Mouse (Mus musculus) liver, embryonic 13.5 days (tissue): ENCODE results near the gene Atxn3. TPM values are rescaled to one million over a fixed set of nuclear protein-coding genes. Genes with fewer than 3 reads are reported as not detected.
"Not testable (repeated sequence)": the region's sequence is repeated elsewhere in the genome, so short reads cannot be mapped to it uniquely, and the experiment has no call there.

Experiments used
- ATAC-seq: fragments of 200-750 bp; cut with Nextera tagmentation; 2 replicates; pipeline ENCODE4 v1.8.0; 2017; ENCODE audit warnings: low read depth, mild to moderate bottlenecking, moderate number of reproducible peaks, moderate library complexity
- DNase-seq: peaks from one replicate; pipeline ENCODE4 v3.0.0; 2022
- H3K27ac ChIP-seq: fragments of 300-500 bp; sonication (generic); 2 replicates; pipeline ENCODE4 v1.5.1; 2015; ENCODE audit warnings: moderate library complexity, mild to moderate bottlenecking, inconsistent platforms
- H3K27me3 ChIP-seq: fragments of 300-500 bp; sonication (generic); 2 replicates; pipeline ENCODE4 v1.6.1; 2015; ENCODE audit warnings: mild to moderate bottlenecking, inconsistent platforms
- H3K36me3 ChIP-seq: fragments of 300-500 bp; sonication (generic); 2 replicates; pipeline ENCODE4 v1.6.1; 2015; ENCODE audit warnings: mild to moderate bottlenecking, inconsistent platforms
- H3K4me1 ChIP-seq: fragments of 300-500 bp; sonication (generic); replicated peaks from 2 replicates; pipeline ENCODE4 v1.6.1; 2015; ENCODE audit warnings: inconsistent platforms
- H3K4me2 ChIP-seq: fragments of 300-500 bp; sonication (generic); 2 replicates; pipeline ENCODE4 v1.6.1; 2015; ENCODE audit warnings: inconsistent platforms, mild to moderate bottlenecking, moderate library complexity
- H3K4me3 ChIP-seq: fragments of 300-500 bp; sonication (generic); replicated peaks from 2 replicates; pipeline ENCODE4 v1.5.1; 2015; ENCODE audit warnings: mild to moderate bottlenecking, inconsistent platforms
- H3K9ac ChIP-seq: fragments of 300-500 bp; sonication (generic); 2 replicates; pipeline ENCODE4 v1.6.1; 2015; ENCODE audit warnings: mild to moderate bottlenecking, inconsistent platforms
- H3K9me3 ChIP-seq: fragments of 300-500 bp; sonication (generic); replicated peaks from 2 replicates; pipeline ENCODE4 v1.6.1; 2016; ENCODE audit warnings: inconsistent platforms
- WGBS: fragments of 180-500 bp; shearing (Covaris S2); methylation state at CpG from one replicate; pipeline ENCODE4 v1.1.7; 2015; ENCODE audit not compliant: insufficient replicate concordance; 5-methylcytosine and 5-hydroxymethylcytosine counted together
- polyA plus RNA-seq: library from polyadenylated mRNA; unstranded; fragments of >200 nt; fragmentation: Nextera tagmentation; extraction: Ambion mirVana; gene quantifications from 2 replicates; pipeline ENCODE4 v1.2.1, GENCODE M21; 2015

Gene Atxn3
- polyA plus RNA-seq, 1 experiment from 2014 or later, result 10.5 TPM

GRCm38 (mm10) chr12:101957079-101957941, 736 bp downstream of the Atxn3 start:
- Histone ChIP-seq H3K9ac (peak overlapping the region; percentile 91), H3K27ac (peak overlapping the region; percentile 82), H3K36me3 (no peaks in the 10 kb centered on the region), H3K27me3 (no peaks in the 10 kb centered on the region), H3K4me3 (peak overlapping the region; percentile 94), H3K9me3 (no peaks in the 10 kb centered on the region), H3K4me2 (peak overlapping the region; percentile 82), H3K4me1 (peaks cover 25% of the 10 kb centered on the region)
- ATAC-seq, result no peak
- DNase-seq, result no peak
- 4% methylated on average over 26 of the region's 26 CpGs for WGBS

- H3K27me3 ChIP-seq, result not testable (repeated sequence)
Measured at GRCm38 (mm10) chr12:101955821-101956220, 2.2 kb downstream of the Atxn3 start.

GRCm38 (mm10) chr12:101948801-101949200, 9.2 kb downstream of the Atxn3 start:
- WGBS, result 62% methylated on average over 4 of the region's 4 CpGs
- Histone ChIP-seq H3K9me3 (no peaks in the 10 kb centered on the region), H3K27me3 (no peaks in the 10 kb centered on the region), H3K4me3 (no peak overlapping the region), H3K27ac (no peak overlapping the region), H3K4me2 (no peak overlapping the region), H3K36me3 (peaks cover 33% of the 10 kb centered on the region), H3K9ac (no peak overlapping the region), H3K4me1 (0 out of 2 replicates have a peak, but pooled peaks cover 4% of the 10 kb centered on the region)
- DNase-seq (no peak), ATAC-seq (no peak)

More at GRCm38 (mm10) chr12:101955821-101956220, 2.2 kb downstream of the Atxn3 start:
- not testable (repeated sequence) for H3K9me3 ChIP-seq, H3K9ac ChIP-seq, ATAC-seq, H3K36me3 ChIP-seq, H3K27ac ChIP-seq, H3K4me3 ChIP-seq, DNase-seq, H3K4me2 ChIP-seq
- peaks cover 25% of the 10 kb centered on the region for H3K4me1 ChIP-seq
- WGBS, result 91% methylated on average over 8 of the region's 8 CpGs

GRCm38 (mm10) chr12:101947986-101948385, 10.1 kb downstream of the Atxn3 start:
- ATAC-seq, result no peak
- Histone ChIP-seq H3K27ac (no peak overlapping the region), H3K36me3 (peaks cover 37% of the 10 kb centered on the region), H3K27me3 (no peaks in the 10 kb centered on the region), H3K4me3 (no peak overlapping the region), H3K9me3 (no peaks in the 10 kb centered on the region), H3K9ac (no peak overlapping the region), H3K4me2 (no peak overlapping the region), H3K4me1 (0 out of 2 replicates have a peak, but pooled peaks cover 4% of the 10 kb centered on the region)
- DNase-seq, result no peak
- whole genome bisulfite sequencing, result 72% methylated on average over 8 of the region's 8 CpGs

- WGBS, result 78% methylated on average over 7 of the region's 7 CpGs
- ATAC-seq (no peak), DNase-seq (no peak)
- no peaks in the 10 kb centered on the region for H3K9me3 ChIP-seq
- H3K27ac ChIP-seq, result no peak overlapping the region
- no peaks in the 10 kb centered on the region for H3K27me3 ChIP-seq
- peaks cover 64% of the 10 kb centered on the region for H3K36me3 ChIP-seq
- no peaks in the 10 kb centered on the region for H3K4me1 ChIP-seq
- H3K4me2 ChIP-seq, result no peak overlapping the region
- H3K9ac ChIP-seq, result no peak overlapping the region
- no peak overlapping the region for H3K4me3 ChIP-seq
Measured at GRCm38 (mm10) chr12:101937572-101937971, 20.5 kb downstream of the Atxn3 start.

GRCm38 (mm10) chr12:101935223-101935622, 22.8 kb downstream of the Atxn3 start:
- no peaks in the 10 kb centered on the region for H3K9me3 ChIP-seq
- H3K36me3 ChIP-seq, result peaks cover 63% of the 10 kb centered on the region
- no peaks in the 10 kb centered on the region for H3K27me3 ChIP-seq
- no peak overlapping the region for H3K27ac ChIP-seq
- H3K4me3 ChIP-seq, result no peak overlapping the region
- no peak overlapping the region for H3K9ac ChIP-seq
- H3K4me2 ChIP-seq, result no peak overlapping the region
- no peaks in the 10 kb centered on the region for H3K4me1 ChIP-seq
- DNase-seq (no peak), ATAC-seq (no peak)
- WGBS, result 83% methylated on average over 3 of the region's 3 CpGs

- no peak overlapping the region for H3K9ac ChIP-seq
- no peak overlapping the region for H3K4me2 ChIP-seq
- H3K27me3 ChIP-seq, result no peaks in the 10 kb centered on the region
- ATAC-seq (no peak), DNase-seq (no peak)
- peaks cover 61% of the 10 kb centered on the region for H3K36me3 ChIP-seq
- H3K4me1 ChIP-seq, result no peaks in the 10 kb centered on the region
- H3K4me3 ChIP-seq, result no peak overlapping the region
- 63% methylated on average over 1 of the region's 1 CpGs for WGBS
- no peaks in the 10 kb centered on the region for H3K9me3 ChIP-seq
- H3K27ac ChIP-seq, result no peak overlapping the region
Measured at GRCm38 (mm10) chr12:101928423-101928822, 29.6 kb downstream of the Atxn3 start.

GRCm38 (mm10) chr12:101922313-101922712, 35.7 kb downstream of the Atxn3 start:
- no peaks in the 10 kb centered on the region for H3K9me3 ChIP-seq
- ATAC-seq, result no peak
- WGBS, result 86% methylated on average over 6 of the region's 6 CpGs

GRCm38 (mm10) chr12:101919847-101920246, 38.2 kb downstream of the Atxn3 start:
- H3K27ac ChIP-seq, result no peak overlapping the region
- H3K4me3 ChIP-seq, result no peak overlapping the region
- WGBS, result 65% methylated on average over 3 of the region's 3 CpGs
- H3K9ac ChIP-seq, result no peak overlapping the region
- H3K9me3 ChIP-seq, result no peaks in the 10 kb centered on the region
- no peak overlapping the region for H3K4me2 ChIP-seq
- H3K36me3 ChIP-seq, result peaks cover 13% of the 10 kb centered on the region
- no peaks in the 10 kb centered on the region for H3K4me1 ChIP-seq
- ATAC-seq (no peak), DNase-seq (no peak)
- no peaks in the 10 kb centered on the region for H3K27me3 ChIP-seq

More at GRCm38 (mm10) chr12:101922313-101922712, 35.7 kb downstream of the Atxn3 start:
- Histone ChIP-seq H3K4me3 (no peak overlapping the region), H3K27me3 (no peaks in the 10 kb centered on the region), H3K36me3 (peaks cover 25% of the 10 kb centered on the region), H3K4me1 (no peaks in the 10 kb centered on the region), H3K27ac (no peak overlapping the region), H3K4me2 (no peak overlapping the region), H3K9ac (no peak overlapping the region)
- no peak for DNase-seq

- H3K4me2 ChIP-seq, result no peak overlapping the region
- ATAC-seq, result no peak
- H3K27me3 ChIP-seq, result no peaks in the 10 kb centered on the region
- no peaks in the 10 kb centered on the region for H3K36me3 ChIP-seq
- no peak overlapping the region for H3K4me3 ChIP-seq
- no peak overlapping the region for H3K9ac ChIP-seq
- H3K9me3 ChIP-seq, result no peaks in the 10 kb centered on the region
- DNase-seq, result no peak
- no peak overlapping the region for H3K27ac ChIP-seq
- peaks cover 11% of the 10 kb centered on the region for H3K4me1 ChIP-seq
Measured at GRCm38 (mm10) chr12:101917165-101917564, 40.9 kb downstream of the Atxn3 start.

GRCm38 (mm10) chr12:101912626-101913490, 45.2 kb downstream of the Atxn3 start, which contains the start of gene Trip11:
TSS of gene Trip11 (minus strand) at chr12:101913267.
- Histone ChIP-seq H3K27ac (peak within 1 kb of the TSS; percentile 76), H3K9ac (peak within 1 kb of the TSS; percentile 94), H3K36me3 (peaks cover 15% of the 10 kb centered on the region), H3K4me1 (peaks cover 30% of the 10 kb centered on the region), H3K27me3 (no peaks in the 10 kb centered on the region), H3K4me3 (peak within 1 kb of the TSS; percentile 90), H3K4me2 (peak within 1 kb of the TSS; percentile 84), H3K9me3 (no peaks in the 10 kb centered on the region)
- under 1% methylated on average over 69 of the region's 69 CpGs for WGBS
- ATAC-seq, result peak; percentile 97
- peak; percentile 83 for DNase-seq
